Mouse (Mus musculus) CH12.LX (cell line): ENCODE results near the gene Shisa4. TPM values are rescaled to one million over a fixed set of nuclear protein-coding genes. Genes with fewer than 3 reads are reported as not detected.

Experiments used
- DNase-seq: peaks from one replicate; pipeline ENCODE4 v3.0.0-alpha.2; 2013; ENCODE audit errors: extremely low read depth
- H3K27ac ChIP-seq: 2 replicates; pipeline ENCODE4 v1.5.1; 2012; ENCODE audit warnings: low read depth, mild to moderate bottlenecking, control low read depth, moderate library complexity; ENCODE audit not compliant: insufficient read depth
- H3K27me3 ChIP-seq: replicated peaks from 2 replicates; pipeline ENCODE3; 2012; ENCODE audit warnings: inconsistent platforms
- H3K36me3 ChIP-seq, 2 experiments: replicated peaks in 1 of 2; 2 replicates each; pipeline versions ENCODE3 to v1.6.1; 2012; ENCODE audit warnings: inconsistent platforms in 1 of 2, low read length in 1 of 2, mild to moderate bottlenecking in 1 of 2, mixed read lengths in 1 of 2, moderate library complexity in 1 of 2; ENCODE audit not compliant: control insufficient read depth in 1 of 2, insufficient read depth in 1 of 2
- H3K4me1 ChIP-seq, 2 experiments: 2 replicates each; pipeline ENCODE4 v1.6.1; 2012; ENCODE audit warnings: inconsistent platforms in 1 of 2, moderate library complexity in 1 of 2; ENCODE audit not compliant: insufficient read depth in 2 of 2, control insufficient read depth in 1 of 2
- H3K4me2 ChIP-seq: 2 replicates; pipeline ENCODE4 v1.6.1; 2012; ENCODE audit warnings: low read depth, mild to moderate bottlenecking, control low read depth; ENCODE audit not compliant: poor library complexity, insufficient read depth, severe bottlenecking
- H3K4me3 ChIP-seq, 3 experiments: fragments of 150-350 bp in 1 of 3; sonication (generic) in 1 of 3; replicated peaks in 1 of 3; 2 replicates each; pipeline versions ENCODE3 to v1.5.1; 2011 to 2012; ENCODE audit warnings: low read depth in 2 of 3, low read length in 2 of 3, mild to moderate bottlenecking in 2 of 3, moderate library complexity in 2 of 3, control low read depth in 1 of 3, improper control_type of control experiment in 1 of 3, inconsistent platforms in 1 of 3, mixed read lengths in 1 of 3; ENCODE audit not compliant: poor library complexity in 1 of 3
- H3K79me2 ChIP-seq: replicated peaks from 2 replicates; pipeline ENCODE4 v1.6.1; 2012; ENCODE audit warnings: mild to moderate bottlenecking, moderate library complexity; ENCODE audit not compliant: control insufficient read depth, poor library complexity, insufficient read depth, severe bottlenecking; ENCODE audit errors: extremely low read depth
- H3K9ac ChIP-seq: 2 replicates; pipeline ENCODE4 v1.6.1; 2012; ENCODE audit warnings: low read depth, mild to moderate bottlenecking, control low read depth, moderate library complexity; ENCODE audit not compliant: insufficient read depth
- H3K9me3 ChIP-seq: replicated peaks from 2 replicates; pipeline ENCODE3; 2012; ENCODE audit warnings: low read length, inconsistent platforms, mixed read lengths
- CHD2 ChIP-seq: IDR thresholded peaks from 2 replicates; pipeline ENCODE4 v1.6.1; 2011; ENCODE audit warnings: low read length, improper control_type of control experiment
- CTCF ChIP-seq, 2 experiments: IDR thresholded peaks in 1 of 2; conservative IDR thresholded peaks in 1 of 2; 2 replicates each; pipeline ENCODE4 v1.5.1; 2011 to 2012; ENCODE audit warnings: low read depth in 2 of 2, low read length in 2 of 2, improper control_type of control experiment in 1 of 2, inconsistent platforms in 1 of 2, mild to moderate bottlenecking in 1 of 2, moderate library complexity in 1 of 2
- E2F4 ChIP-seq: IDR thresholded peaks from 2 replicates; pipeline ENCODE4 v1.6.1; 2011; ENCODE audit warnings: low read depth, low read length, improper control_type of control experiment; ENCODE audit not compliant: insufficient replicate concordance
- ELF1 ChIP-seq: IDR thresholded peaks from 2 replicates; pipeline ENCODE4 v1.6.1; 2014; ENCODE audit warnings: low read depth, mild to moderate bottlenecking, inconsistent platforms, low read length, improper control_type of control experiment
- EP300 ChIP-seq: IDR thresholded peaks from 2 replicates; pipeline ENCODE4 v1.6.1; 2011; ENCODE audit warnings: low read length, improper control_type of control experiment
- ETS1 ChIP-seq: conservative IDR thresholded peaks from 2 replicates; pipeline ENCODE4 v1.6.1; 2012; ENCODE audit warnings: low read depth, mild to moderate bottlenecking, inconsistent platforms, low read length, improper control_type of control experiment, moderate library complexity
- HCFC1 ChIP-seq: IDR thresholded peaks from 2 replicates; pipeline ENCODE4 v1.6.1; 2012; ENCODE audit warnings: low read depth, mild to moderate bottlenecking, inconsistent platforms, low read length, improper control_type of control experiment
- IRF4 ChIP-seq: IDR thresholded peaks from 2 replicates; pipeline ENCODE4 v1.6.1; 2014; ENCODE audit warnings: low read depth, mild to moderate bottlenecking, inconsistent platforms, low read length, improper control_type of control experiment
- JUN ChIP-seq: IDR thresholded peaks from 2 replicates; pipeline ENCODE4 v1.6.1; 2011; ENCODE audit warnings: low read depth, mild to moderate bottlenecking, low read length, improper control_type of control experiment, moderate library complexity; ENCODE audit not compliant: insufficient read depth
- KAT2A ChIP-seq: IDR thresholded peaks from 2 replicates; pipeline ENCODE4 v1.6.1; 2012; ENCODE audit warnings: low read length, improper control_type of control experiment, inconsistent platforms; ENCODE audit not compliant: insufficient replicate concordance
- MEF2A ChIP-seq: IDR thresholded peaks from 2 replicates; pipeline ENCODE4 v1.6.1; 2014; ENCODE audit warnings: low read depth, mild to moderate bottlenecking, inconsistent platforms, low read length, improper control_type of control experiment, borderline replicate concordance
- MXI1 ChIP-seq: IDR thresholded peaks from 2 replicates; pipeline ENCODE4 v1.6.1; 2011; ENCODE audit warnings: mild to moderate bottlenecking, low read depth, low read length, improper control_type of control experiment
- NELFE ChIP-seq: IDR thresholded peaks from 2 replicates; pipeline ENCODE4 v1.6.1; 2011; ENCODE audit warnings: low read depth, low read length, improper control_type of control experiment
- PAX5 ChIP-seq: IDR thresholded peaks from 2 replicates; pipeline ENCODE4 v1.6.1; 2012; ENCODE audit warnings: low read length, inconsistent platforms, mixed read lengths
- POLR2A ChIP-seq: IDR thresholded peaks from 2 replicates; pipeline ENCODE4 v1.6.1; 2011; ENCODE audit warnings: low read depth, mild to moderate bottlenecking, improper control_type of control experiment, low read length
- RCOR1 ChIP-seq: conservative IDR thresholded peaks from 2 replicates; pipeline ENCODE4 v1.6.1; 2012; ENCODE audit warnings: low read depth, mild to moderate bottlenecking, inconsistent platforms, low read length, improper control_type of control experiment
- TCF12 ChIP-seq: IDR thresholded peaks from 2 replicates; pipeline ENCODE4 v1.6.1; 2014; ENCODE audit warnings: low read depth, mild to moderate bottlenecking, inconsistent platforms, low read length, improper control_type of control experiment
- UBTF ChIP-seq: IDR thresholded peaks from 2 replicates; pipeline ENCODE4 v1.6.1; 2012; ENCODE audit warnings: low read depth, mild to moderate bottlenecking, inconsistent platforms, low read length, improper control_type of control experiment, moderate library complexity
- USF2 ChIP-seq: conservative IDR thresholded peaks from 2 replicates; pipeline ENCODE4 v1.6.1; 2011; ENCODE audit warnings: low read depth, low read length, improper control_type of control experiment
- ZKSCAN1 ChIP-seq: IDR thresholded peaks from 2 replicates; pipeline ENCODE4 v1.6.1; 2012; ENCODE audit warnings: low read depth, inconsistent platforms, low read length, improper control_type of control experiment, borderline replicate concordance
- ZMIZ1 ChIP-seq: IDR thresholded peaks from 2 replicates; pipeline ENCODE4 v1.6.1; 2012; ENCODE audit warnings: low read depth, mild to moderate bottlenecking, inconsistent platforms, low read length, improper control_type of control experiment
- ZNF384 ChIP-seq: IDR thresholded peaks from 2 replicates; pipeline ENCODE4 v1.6.1; 2012; ENCODE audit warnings: low read depth, low read length, improper control_type of control experiment, inconsistent platforms
- dilution Hi-C: fragments of 300-500 bp; cut with MboI; formaldehyde crosslinking; loops from 2 replicates; pipeline ENCODE4 v1.14.3; 2020; ENCODE audit warnings: low sequenced_read_pairs; ENCODE audit not compliant: extremely low pct_unique_long_range_greater_than_20kb, extremely low pct_ligation_motif_present
- in situ Hi-C: fragments of 300-500 bp; cut with MboI; formaldehyde crosslinking; loops from 3 replicates; pipeline ENCODE4 v1.14.3; 2019; ENCODE audit warnings: low sequenced_read_pairs, low pct_ligation_motif_present, low pct_unique_long_range_greater_than_20kb, mixed read lengths
- polyA plus RNA-seq: library from polyadenylated mRNA; unstranded; fragments of >175 nt; gene quantifications from 2 replicates; pipeline ENCODE4 v1.2.1, GENCODE M21; 2012; ENCODE audit warnings: low read depth; ENCODE audit not compliant: insufficient read length
- total RNA-seq, 2 experiments: library from RNA; depleted of rRNA; stranded (reverse); fragments of 300-350 nt in 1 of 2; fragments of >200 nt in 1 of 2; gene quantifications; 2 replicates each; pipeline ENCODE4 v1.2.3; 2012 to 2014

The Shisa4 gene
- total and polyA plus RNA-seq, 3 experiments, result 0.08 to 0.41 TPM; not detected in 1

DNA sequence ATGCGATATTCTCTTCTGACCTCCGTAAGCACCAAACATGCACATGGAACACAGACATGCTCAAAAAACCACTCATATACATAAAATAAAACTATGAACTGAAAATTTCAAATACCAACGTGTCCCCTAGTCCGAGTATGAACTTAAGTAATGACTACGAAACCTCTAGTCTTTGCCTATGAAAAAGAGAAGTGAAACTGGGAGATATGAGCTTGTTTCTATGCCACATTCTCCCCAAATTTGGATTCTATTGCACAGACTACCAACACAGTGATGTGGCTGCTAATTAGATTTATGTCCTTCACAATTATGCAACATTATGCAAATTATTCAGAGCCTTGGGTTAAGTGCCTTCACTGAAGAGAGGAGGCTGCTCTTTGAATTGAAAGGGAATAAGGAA is 24.4 kb upstream of the Shisa4 start (continued):
- TF ChIP-seq ZKSCAN1 (no peak), MEF2A (peak; percentile 43; the same call in 1 of the 2 replicates), USF2 (no peak), IRF4 (peak; percentile 99), EP300 (peak; percentile 99), PAX5 (no peak), CHD2 (no peak)

- no peaks in the 10 kb centered on the region for H3K9me3 ChIP-seq
- H3K4me2 ChIP-seq, result no peak overlapping the region
- no peaks in the 10 kb centered on the region for H3K27me3 ChIP-seq
- H3K4me3 ChIP-seq, result no peak overlapping the region
- no peaks in the 10 kb centered on the region; the same call in 1 of the 2 replicates for H3K79me2 ChIP-seq
- in situ Hi-C loops (no loop called here), dilution Hi-C loops (no loop called here)
- H3K4me1 ChIP-seq, result no peaks in the 10 kb centered on the region
- no peak for TF ChIP-seq ZMIZ1
- no peak for TF ChIP-seq JUN
- TF ChIP-seq RCOR1, result no peak
- no peak for TF ChIP-seq KAT2A
- no peak for TF ChIP-seq NELFE
- TF ChIP-seq ELF1, result no peak
- no peak for TF ChIP-seq IRF4
- no peak for TF ChIP-seq ETS1
- TF ChIP-seq UBTF, result no peak
- no peak for TF ChIP-seq HCFC1
- TF ChIP-seq ZNF384, result no peak
- TF ChIP-seq CTCF (conservative IDR thresholded peaks at IDR 0.05 in 1 of 2, IDR thresholded peaks at IDR 0.05 in 1 of 2; ENCODE audit: low read depth in 2 of 2, low read length in 2 of 2), result no peak
- TF ChIP-seq E2F4, result no peak
- no peak for TF ChIP-seq MXI1
- no peak for TF ChIP-seq ZKSCAN1
- no peak for TF ChIP-seq TCF12
- TF ChIP-seq POLR2A, result no peak
- H3K27ac ChIP-seq, result no peak overlapping the region
- DNase-seq, result no peak
- peaks cover 65 to 84% of the 10 kb centered on the region in 2 experiments for H3K36me3 ChIP-seq
- H3K9ac ChIP-seq, result no peak overlapping the region
Measured at GRCm38 (mm10) chr1:135385161-135385560, 10.1 kb upstream of the Shisa4 start.
